Mouse (Mus musculus) lung, postnatal 36 days (tissue): ENCODE measurements around the gene Vmn1r34.
"Not testable (repeated sequence)": the region's sequence is repeated elsewhere in the genome, so short reads cannot be mapped to it uniquely, and the experiment has no call there.

ENCODE experiments used
- DNase-seq: peaks from one replicate; pipeline ENCODE4 v3.0.0; 2022; ENCODE audit warnings: mixed read lengths

Gene Vmn1r34

DNA sequence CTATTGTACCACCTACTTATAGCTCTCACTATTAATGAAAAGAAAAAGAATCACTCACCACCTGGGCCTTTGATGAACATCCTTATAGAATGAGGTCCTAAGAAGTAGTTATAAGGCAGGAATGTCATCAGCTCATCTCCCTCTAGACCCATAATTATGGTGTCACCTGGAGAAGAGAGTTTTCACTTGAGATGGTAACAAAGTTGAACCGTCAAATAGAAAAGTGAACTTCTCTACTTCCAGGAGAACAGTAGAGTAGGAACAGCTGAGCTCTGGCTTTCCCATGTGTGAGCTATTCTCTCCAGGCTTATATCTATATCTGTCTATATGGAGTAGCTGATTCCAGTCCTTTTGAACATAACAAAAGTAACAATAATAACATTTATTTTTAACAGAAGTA is at the start of gene Vmn1r34:
Gene Vmn1r34, minus strand, starts transcription at position 101 of the 400 bp plus-strand sequence.
- DNase-seq: no peak

DNA sequence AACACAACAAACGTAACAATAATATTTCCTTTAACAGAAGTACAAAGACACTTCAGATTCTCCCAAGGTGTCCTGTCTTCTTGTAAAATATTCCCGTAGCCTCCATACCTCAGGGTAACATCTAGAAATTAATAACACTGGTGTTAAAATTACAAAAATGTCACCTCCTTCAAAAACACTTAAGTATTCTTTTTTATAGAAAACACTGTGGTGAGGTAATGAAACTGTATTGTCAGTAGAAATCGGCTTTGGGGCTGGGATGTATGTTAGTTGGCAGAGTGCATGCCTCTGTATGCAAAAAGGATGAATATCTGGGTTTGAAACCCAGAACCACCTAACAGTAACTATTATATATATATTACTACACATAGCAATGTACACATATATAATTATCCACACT is 42.1 kb upstream of the Vmn1r34 start, which contains the start of gene Vmn1r35:
Gene Vmn1r35, minus strand, starts transcription at position 101 of the 400 bp plus-strand sequence.
- DNase-seq: no peak

DNA sequence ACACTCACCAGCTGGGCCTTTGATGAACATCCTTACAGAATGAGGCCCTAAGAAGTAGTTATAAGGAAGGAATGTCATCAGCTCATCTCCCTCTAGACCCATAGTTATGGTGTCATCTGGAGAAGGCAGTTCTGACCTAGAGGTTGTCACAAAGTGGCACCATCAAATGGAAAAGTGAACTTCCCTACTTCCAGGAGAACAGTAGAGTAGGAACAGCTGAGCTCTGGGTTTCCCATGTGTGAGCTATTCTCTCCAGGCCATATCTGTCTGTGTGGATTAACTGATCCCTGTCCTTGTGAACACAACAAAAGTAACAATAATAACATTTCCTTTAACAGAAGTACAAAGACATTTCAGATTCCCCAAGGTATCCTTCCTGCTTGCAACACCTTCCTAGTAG is 25.5 kb downstream of the Vmn1r34 start, which contains the start of gene Vmn1r33:
Gene Vmn1r33, minus strand, starts transcription at position 101 of the 400 bp plus-strand sequence.
- not testable (repeated sequence) for DNase-seq

DNA sequence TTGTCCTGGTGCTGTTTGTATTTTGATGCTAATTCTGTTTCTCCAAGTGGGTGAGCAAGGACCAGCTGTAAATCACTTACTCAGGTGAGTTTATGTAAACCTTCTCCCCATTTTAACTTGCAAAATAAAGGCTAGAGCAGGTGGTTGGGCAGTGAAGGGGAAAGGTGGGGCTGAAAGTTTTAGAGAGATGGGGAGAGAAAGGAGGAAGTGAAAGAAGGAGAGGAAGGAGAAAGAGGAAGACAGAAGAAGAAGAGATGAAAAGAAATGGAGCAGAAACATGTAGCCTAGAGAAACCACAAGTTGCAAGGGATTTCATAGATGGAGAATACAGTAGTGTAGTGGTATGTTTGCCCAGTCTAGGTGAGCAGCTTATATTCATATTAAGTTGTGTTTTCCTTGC is 47.9 kb downstream of the Vmn1r34 start:
- DNase-seq: no peak
